Mouse (Mus musculus) lung, adult 18-20 months (tissue): Measurements from ENCODE around the gene Baz1b.
A peak's percentile ranks its signal among the peaks of the same experiment; 100 is the strongest.

Source experiments
- DNase-seq, 2 experiments: peaks; one replicate each; pipeline ENCODE4 v3.0.0; 2022; ENCODE audit warnings: mixed read lengths in 2 of 2

Baz1b gene

GRCm38 (mm10) chr5:135186621-135187348 is at the start of gene Baz1b:
Gene Baz1b, plus strand, starts transcription at chr5:135187264.
- DNase-seq, result peak; percentile 99

- no peak for DNase-seq
Observed at GRCm38 (mm10) chr5:135139881-135140280, 47.2 kb upstream of the Baz1b start.

- DNase-seq, result no peak
Observed at GRCm38 (mm10) chr5:135144469-135144868, 42.6 kb upstream of the Baz1b start.

- no peak for DNase-seq
Observed at GRCm38 (mm10) chr5:135145532-135145931, 41.5 kb upstream of the Baz1b start.

GRCm38 (mm10) chr5:135145955-135146354 is 41.1 kb upstream of the Baz1b start:
- no peak for DNase-seq

GRCm38 (mm10) chr5:135148715-135149052 is 38.4 kb upstream of the Baz1b start:
- DNase-seq, result no peak

GRCm38 (mm10) chr5:135149053-135149819 is 37.8 kb upstream of the Baz1b start, which contains the start of gene Tbl2:
Gene Tbl2, plus strand, starts transcription at chr5:135149657.
- peak; percentile 99 for DNase-seq

GRCm38 (mm10) chr5:135149820-135150178 is 37.3 kb upstream of the Baz1b start:
- DNase-seq, result no peak

GRCm38 (mm10) chr5:135156496-135156895 is 30.6 kb upstream of the Baz1b start:
- DNase-seq, result no peak

- DNase-seq, result peak; percentile 85 to 88
Observed at GRCm38 (mm10) chr5:135161221-135161620, 25.8 kb upstream of the Baz1b start.

GRCm38 (mm10) chr5:135161650-135162049 is 25.4 kb upstream of the Baz1b start:
- DNase-seq, result no peak

- no peak for DNase-seq
Observed at GRCm38 (mm10) chr5:135162361-135162760, 24.7 kb upstream of the Baz1b start.

GRCm38 (mm10) chr5:135162821-135163220 is 24.2 kb upstream of the Baz1b start:
- no peak for DNase-seq

GRCm38 (mm10) chr5:135166909-135167308 is 20.2 kb upstream of the Baz1b start:
- DNase-seq, result no peak

GRCm38 (mm10) chr5:135167469-135167868 is 19.6 kb upstream of the Baz1b start:
- no peak for DNase-seq

GRCm38 (mm10) chr5:135168063-135169062 is 18.7 kb upstream of the Baz1b start, which contains the start of gene Bcl7b:
Gene Bcl7b, plus strand, starts transcription at chr5:135168283.
- DNase-seq, result peak; percentile 98 to 99

- no peak for DNase-seq
Observed at GRCm38 (mm10) chr5:135169479-135169878, 17.6 kb upstream of the Baz1b start.

GRCm38 (mm10) chr5:135171688-135172220 is 15.3 kb upstream of the Baz1b start:
- no peak for DNase-seq

GRCm38 (mm10) chr5:135172986-135173385 is 14.1 kb upstream of the Baz1b start:
- no peak for DNase-seq

GRCm38 (mm10) chr5:135175086-135175485 is 12.0 kb upstream of the Baz1b start:
- no peak for DNase-seq

- DNase-seq, result no peak
Observed at GRCm38 (mm10) chr5:135178523-135178922, 8.5 kb upstream of the Baz1b start.

GRCm38 (mm10) chr5:135178996-135179395 is 8.1 kb upstream of the Baz1b start:
- DNase-seq, result no peak

- no peak for DNase-seq
Observed at GRCm38 (mm10) chr5:135179616-135180015, 7.4 kb upstream of the Baz1b start.
